Mouse (Mus musculus) layer of hippocampus, adult 8-10 months (tissue): ENCODE measurements at regions not wholly inside any gene's neighbourhood (a gene's known extent, or its start where the extent isn't known, plus 50 kb on each side); places are given as distances from the start of the nearest gene placed in this dataset.

Experiments used
- DNase-seq, 2 experiments: peaks; one replicate each; pipeline ENCODE4 v3.0.0; 2022; ENCODE audit warnings: low spot score in 2 of 2

DNA sequence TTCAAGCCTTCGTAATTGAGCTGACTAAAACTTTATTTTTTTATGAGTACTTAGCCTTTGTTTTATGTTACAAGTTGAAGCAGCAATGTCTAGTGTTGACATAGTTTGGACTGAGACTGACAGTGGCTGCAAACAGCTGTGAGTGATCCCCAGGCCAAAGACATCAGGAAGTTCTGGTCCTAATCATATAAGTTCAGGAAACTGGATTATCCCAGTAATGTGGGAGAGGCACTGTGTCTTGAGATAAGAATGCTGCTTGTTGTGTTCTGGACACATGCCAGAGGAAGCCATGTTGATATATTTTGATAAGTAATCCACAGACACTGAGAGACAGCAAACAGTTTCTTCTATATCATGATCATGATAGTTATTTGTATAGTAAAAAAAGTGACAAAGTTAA lies 153.4 kb downstream of the Lrriq3 start:
- no peak for DNase-seq

DNA sequence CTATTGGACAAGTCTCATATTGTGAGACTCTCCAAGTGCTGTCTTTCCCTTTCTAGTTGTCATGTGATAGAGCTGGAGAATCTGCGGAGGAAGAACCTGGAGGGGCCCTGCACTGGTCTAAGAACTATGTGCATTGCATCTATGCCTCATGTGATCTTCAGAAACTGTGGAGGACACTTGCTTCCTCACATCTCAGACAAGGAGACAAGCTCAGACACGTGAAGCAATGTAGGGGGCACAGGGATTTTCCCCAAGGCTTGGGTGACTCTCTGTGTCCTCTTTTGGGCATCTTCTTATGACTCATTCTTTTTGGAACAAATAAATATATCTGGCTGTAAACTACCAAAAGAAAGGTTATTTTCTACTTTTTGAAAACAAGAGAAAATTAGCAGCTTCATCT lies 153.9 kb downstream of the Lrriq3 start:
- DNase-seq: no peak

DNA sequence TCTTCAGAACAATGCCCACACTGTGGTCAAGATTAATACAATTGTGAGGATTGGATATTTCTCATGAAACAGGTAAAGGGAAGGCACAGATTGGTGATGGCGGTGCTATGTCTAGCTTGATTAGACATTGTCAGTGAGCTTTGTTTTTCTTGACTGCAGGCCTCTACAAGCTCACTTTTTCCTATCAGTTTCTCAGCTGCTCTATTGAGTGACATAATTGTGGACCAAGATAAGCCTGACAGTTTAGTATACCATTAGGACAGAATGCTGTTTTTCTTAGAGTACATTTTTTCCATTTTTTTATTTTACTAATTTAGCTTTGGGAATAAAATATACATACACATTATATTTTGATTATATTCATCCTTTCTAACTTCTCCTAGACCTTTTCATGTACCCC lies 154.7 kb downstream of the Lrriq3 start:
- DNase-seq: no peak

DNA sequence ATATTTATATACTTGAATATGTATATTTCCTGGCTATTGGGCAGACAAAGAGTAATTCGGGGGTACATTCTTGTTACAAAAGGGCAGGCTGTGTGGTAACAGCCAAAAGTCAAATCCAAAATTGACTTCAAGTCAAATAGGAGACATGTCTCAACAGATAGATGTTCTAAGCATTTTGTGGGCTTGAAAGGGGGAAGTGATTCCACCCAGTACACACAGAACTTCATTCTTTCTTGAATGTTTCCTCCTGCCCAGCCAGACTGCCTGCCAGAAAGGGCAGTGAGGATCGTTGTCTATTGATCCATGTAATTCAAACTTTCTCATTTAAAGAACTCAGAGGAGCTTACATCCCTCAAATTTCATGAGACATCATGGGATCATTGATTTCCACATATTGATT lies 157.7 kb downstream of the Lrriq3 start:
- DNase-seq: no peak

DNA sequence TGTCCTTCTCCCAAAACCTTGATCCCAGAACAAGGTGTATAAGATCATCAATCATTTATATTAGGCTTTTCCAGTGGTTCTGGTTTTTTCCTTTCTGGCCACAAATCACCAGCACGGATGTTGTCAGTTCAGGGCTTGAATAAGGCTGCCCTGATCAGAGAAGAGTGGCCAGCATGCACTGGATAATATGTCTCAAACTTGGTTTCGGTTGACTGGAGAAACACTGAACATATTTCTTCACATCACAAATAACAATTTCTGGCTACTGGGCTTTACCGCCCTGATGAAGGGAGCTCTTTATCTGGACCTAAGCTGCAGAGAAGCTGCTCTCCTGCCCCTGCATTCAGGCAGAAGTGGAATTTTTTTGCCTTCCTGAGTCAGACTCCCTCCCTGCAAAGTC lies 205.0 kb downstream of the Lrriq3 start:
- DNase-seq: no peak

DNA sequence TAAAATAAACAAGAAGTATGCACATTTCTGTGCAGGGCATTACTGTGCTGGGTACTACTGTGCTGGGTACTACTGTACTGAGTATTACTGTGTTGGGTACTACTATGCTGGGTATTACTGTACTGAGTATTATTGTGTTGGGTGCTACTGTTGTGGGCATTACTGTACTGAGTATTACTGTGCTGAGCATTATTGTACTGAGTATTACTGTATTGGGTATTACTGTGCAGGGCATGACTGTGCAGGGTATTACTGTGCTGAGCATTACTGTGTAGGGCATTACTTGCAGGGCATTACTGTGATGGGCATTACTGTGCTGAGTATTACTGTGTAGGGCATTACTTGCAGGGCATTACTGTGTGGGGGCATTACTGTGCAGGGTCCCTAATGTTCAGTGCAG lies 205.5 kb downstream of the Lrriq3 start:
- no peak for DNase-seq

DNA sequence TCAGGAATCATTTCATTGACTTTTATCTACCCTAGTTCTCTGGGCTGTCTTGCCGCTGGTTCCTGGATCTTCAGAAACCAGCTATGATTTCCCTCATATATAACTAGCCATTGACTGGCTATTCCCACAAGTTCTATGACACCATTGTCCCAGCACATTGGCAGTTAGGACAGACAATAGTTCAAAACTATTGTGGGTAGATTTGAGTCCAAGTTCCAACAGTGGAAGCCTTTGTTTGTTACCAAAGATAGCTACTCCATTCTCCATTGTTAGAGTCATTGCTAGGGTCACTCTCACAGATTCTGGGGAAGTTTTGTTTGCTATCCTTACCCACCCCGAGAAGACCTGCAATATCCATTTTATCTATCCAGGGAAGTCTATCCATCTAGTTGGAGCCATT lies 229.1 kb downstream of the Lrriq3 start:
- DNase-seq: no peak

DNA sequence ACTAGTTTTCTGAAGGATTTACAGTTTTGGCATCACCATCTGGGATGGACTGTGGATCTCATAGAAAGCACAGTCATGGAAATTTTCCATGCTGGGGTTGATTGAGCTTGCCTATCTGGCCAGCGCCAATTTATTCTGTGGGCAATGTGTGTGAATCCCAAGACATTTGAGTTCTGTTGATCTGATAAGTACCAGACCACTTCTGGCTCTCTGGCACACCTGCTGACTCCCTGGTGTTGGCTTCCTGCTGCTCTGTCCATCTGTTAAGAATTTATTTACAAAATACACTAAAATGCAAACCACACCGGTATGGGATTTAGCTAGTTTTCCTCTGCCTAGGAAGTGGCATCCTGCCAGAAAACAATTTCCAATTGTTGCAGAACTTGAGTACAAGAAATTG lies 236.5 kb downstream of the Lrriq3 start:
- DNase-seq: no peak

DNA sequence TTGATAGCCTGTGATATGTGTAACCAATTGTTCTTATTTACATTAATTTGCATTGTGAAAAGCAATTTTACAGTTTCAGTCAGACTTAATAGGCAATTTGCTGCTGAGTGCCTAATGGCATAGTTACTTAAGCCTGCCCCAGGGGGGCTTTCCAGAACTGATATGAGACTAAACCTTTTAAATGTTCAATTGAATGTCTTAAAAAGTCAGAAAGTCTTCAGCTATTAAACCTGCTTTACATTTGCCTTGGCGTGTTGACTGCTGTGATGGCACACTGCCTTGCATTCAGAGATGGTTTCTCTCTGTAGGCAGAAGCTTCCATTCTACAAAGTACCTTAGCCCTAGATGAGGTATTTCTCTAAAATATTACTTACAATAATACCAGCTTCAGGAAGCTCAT lies 256.0 kb downstream of the Lrriq3 start:
- DNase-seq: no peak

DNA sequence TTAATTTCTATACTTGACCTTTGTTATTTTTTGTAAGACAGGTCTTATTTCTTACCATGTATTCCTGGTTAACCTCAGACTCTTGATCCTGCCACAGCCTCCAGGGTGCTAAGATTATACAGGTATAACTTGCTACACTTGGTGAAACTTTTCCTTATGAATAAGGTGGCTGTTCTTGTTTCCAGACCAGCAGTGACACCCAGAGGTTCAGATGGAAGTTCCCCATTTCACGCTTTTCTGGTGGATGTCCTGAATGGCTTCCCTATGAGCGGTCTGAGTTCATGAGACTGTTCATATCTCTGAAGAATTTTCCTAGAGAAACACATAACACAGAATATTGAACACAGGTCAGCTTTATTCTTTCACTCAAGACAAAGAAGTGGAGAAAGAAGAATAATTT lies 258.4 kb downstream of the Lrriq3 start:
- DNase-seq: no peak

DNA sequence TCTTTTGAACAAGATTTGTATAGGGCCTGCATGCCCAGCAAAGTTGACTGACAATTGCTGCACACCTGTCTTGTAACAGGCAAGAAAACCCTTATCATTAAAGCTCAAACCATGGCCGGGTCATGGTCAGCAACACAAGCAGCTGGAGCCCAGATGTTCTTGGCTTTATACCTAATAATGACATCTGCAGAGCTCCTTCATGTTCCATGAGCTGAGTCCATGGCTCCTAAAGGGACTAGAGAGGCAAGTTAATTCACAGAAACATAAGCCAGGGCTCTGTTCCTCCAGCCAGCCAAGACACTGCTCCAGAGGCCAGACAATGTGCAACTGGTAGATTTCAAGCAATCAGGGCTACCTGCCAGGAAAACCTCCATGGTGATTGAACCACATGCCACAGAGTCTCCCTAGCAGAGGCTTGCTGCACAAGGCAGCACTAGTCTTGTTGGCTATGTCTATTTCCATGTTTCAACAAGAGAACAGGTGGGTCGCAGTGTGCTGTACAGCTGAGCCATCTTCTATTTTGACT lies 259.1 kb downstream of the Lrriq3 start:
- DNase-seq: peak in 1 of 2 experiments; percentile 6

DNA sequence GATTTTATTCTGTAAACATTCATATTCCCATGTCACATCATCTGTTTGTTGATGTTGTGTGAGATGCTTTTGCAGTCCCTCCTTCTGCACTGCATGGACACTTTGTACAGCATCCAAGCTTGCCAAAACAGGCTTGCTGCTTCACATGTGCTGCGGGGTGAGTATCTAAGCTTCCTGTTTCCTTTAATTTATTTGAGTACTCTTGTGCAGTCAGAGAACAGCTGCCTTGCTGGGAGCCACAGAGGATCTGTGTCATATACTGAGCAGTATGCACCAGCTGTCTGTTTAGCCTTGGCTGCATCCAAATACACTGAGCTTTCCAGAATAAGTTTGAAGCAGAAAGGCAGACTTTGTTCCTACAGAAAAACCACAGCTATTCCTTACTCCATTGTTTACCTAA lies 267.2 kb downstream of the Lrriq3 start:
- peak; percentile 14 to 20 for DNase-seq

DNA sequence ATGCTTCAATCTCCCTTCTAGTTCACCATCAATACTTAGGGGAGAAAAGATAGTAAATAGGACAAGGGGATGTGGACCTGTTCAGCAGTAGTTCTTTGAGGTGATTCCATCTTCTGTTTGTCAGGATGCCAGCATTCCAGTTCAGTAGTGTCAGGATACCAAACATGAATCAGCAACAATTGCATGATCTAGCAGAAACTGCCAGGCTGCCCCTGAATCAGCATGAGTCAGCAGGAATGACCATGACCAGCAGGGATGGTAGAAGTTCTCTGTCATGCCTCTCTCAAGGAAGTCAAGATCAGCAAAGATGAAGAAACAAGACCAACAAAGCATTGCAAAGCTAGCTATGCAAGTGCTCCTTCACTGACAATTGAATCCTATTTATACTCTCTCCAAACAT lies 277.5 kb downstream of the Lrriq3 start:
- DNase-seq: no peak

DNA sequence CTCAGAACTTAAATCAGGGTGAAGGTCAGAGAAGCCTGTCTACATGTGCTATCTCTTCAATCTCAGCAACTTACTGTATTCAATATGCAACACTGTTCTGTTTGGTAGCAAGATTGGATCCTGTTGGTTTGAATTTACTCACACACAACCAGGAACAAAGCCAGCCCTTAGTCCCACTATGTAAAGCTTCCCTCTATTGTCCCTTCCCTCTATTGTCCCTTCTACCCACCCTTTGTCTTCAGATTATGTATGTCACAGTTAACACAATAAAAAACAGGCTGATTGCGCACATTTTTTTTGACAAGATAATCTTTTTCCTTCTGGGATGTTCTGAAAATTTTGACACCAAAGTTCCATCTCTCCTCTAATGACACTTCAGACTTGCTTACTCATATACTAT lies 280.4 kb downstream of the Lrriq3 start:
- no peak for DNase-seq

DNA sequence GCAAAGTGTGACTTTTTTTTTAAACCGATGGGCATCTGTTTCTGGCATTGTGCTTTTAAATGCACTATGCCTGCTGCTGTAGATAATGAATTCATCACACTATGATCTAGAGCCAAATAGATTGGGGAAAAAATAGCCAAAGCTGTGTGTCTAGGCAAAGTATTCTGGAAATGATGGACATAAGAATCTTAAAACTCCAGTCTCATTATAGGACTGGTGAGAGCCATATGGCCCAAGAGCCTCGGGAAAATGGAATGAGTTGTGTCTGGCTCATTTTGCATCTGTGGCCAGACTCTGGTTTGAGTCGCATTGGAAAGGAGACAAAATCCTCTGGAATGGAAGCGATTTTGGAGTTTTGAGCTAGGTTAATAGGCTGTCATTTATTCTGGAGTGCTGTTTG lies 288.7 kb downstream of the Lrriq3 start:
- peak; percentile 4 to 8 for DNase-seq

DNA sequence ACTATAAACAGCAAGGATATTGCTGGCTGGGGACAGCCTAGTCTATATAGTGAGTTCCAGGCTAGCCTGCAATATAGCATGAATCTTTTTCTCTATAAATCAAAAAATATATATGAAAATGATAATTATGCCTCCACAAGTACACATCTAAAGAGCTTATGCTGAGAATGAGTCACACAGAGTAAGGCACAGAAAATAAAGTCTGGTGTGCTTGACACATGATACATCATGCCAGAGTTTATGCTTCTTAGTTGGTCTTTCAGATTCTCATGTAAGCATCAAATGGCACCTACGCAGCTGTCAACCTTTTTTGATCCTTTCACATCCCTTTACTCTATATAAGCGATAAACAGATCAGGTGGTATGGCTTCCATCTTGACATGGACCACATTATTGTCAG lies 289.6 kb downstream of the Lrriq3 start:
- DNase-seq: no peak

DNA sequence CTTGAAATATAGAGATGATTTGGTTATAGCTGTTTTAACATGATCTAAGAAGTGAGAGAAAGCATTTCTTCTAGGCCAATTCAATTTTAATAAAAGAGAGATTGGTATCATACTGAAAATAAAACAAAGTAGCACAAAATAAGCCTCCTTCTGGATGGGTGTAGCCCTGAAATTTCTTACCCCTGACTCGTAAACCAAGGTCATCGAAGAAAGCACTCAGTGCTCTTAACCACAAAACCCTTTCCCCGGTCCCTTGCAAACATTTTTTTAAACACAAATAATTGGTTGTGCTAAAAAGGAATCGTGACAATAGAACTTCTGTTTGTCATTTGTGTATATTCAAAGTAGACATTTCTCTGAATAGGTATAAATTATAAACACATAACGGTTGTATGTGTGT lies 297.4 kb downstream of the Lrriq3 start:
- DNase-seq: no peak

DNA sequence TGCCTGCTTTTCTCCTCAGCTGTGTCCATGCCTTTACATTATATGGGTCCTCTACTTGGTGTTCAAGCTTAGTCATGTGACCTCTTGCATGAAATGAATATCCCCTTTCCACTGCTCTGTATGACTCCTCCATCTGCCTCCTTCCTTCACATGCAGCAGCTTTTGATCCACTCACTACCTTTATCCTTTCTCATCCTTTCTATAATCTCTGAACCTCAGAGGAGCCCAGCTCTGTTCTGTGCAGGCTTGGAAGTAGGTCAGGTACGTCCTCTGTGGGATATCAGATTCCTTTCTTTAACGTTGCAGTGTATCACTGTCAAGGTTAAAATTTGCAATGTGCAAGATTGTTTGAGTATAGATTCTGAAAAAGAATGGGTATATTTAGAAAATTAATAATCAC lies 302.9 kb downstream of the Lrriq3 start:
- no peak for DNase-seq

DNA sequence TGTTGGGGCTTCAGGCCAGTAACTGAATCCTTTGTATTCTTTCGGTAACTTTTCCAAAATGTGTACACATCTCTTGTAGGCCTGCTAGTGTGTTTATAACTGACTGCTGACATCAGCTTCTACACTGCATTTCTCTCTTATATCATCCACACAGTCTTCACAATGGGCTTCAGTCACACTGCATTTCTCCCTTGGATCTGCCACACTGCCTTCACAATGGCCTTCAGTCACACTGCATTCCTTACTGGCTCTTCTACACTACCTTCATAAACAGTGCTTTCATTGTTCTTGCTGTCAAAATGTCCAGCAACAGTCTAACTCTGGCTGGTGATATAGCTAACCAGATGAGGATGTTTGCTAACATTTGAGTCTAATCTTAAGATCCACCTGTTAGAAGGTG lies 308.5 kb downstream of the Lrriq3 start:
- DNase-seq: no peak

DNA sequence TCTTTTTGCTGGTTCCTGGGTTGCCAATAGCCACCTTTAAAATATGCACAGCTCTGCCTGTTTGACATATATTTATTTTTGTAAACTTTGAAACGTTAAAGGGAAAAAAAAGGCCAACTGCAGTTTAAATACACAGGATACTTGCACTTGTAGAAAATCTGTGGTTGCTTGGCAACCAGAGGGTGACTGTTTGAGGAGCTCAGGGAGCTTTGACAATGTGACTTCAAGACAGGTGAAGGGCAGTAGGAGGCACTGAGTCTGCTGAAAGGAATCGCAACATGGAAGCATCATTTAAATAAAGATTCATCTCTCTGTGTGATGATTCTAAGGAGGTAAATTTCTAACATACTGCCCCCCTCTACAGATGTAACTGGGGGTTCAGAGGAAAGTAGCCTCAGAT lies 315.7 kb downstream of the Lrriq3 start:
- no peak for DNase-seq

DNA sequence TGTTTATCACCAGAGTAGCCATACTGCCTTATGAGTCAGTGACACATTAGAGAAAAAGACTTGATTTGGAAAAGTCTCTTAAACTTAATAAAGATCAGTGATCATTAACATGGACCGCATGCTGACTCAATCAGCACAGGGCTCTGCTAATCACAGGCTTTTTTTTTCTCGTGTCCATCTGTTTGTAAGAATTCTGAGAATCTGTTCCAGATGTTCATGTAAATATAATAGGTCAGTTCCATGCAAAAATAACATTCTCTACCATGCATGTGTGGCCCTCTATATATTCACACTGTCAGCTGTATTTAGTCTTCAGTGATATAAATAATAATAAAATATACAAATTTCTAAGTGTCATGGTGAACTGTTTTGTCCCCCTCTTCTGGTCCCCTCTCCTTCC lies 316.1 kb downstream of the Lrriq3 start:
- DNase-seq: no peak

DNA sequence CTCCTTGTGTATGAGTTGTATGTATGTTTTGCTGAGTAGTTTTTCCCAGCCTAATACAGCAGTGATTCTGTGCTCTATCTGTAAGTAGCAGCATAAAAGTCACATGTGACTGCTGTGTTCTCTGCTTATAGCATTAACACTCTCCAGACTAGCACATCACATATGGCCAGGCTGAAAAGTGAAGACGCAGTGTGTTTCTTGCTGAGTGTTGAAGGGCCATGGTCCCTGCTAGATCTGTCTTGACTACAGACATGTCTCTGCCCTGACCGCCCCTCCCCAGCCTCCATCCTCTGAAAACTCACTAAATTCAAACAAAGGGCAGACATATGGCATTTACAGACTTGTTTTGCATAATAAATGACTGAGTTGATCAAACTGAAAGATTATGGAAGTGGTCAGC lies 316.6 kb downstream of the Lrriq3 start:
- DNase-seq: no peak

DNA sequence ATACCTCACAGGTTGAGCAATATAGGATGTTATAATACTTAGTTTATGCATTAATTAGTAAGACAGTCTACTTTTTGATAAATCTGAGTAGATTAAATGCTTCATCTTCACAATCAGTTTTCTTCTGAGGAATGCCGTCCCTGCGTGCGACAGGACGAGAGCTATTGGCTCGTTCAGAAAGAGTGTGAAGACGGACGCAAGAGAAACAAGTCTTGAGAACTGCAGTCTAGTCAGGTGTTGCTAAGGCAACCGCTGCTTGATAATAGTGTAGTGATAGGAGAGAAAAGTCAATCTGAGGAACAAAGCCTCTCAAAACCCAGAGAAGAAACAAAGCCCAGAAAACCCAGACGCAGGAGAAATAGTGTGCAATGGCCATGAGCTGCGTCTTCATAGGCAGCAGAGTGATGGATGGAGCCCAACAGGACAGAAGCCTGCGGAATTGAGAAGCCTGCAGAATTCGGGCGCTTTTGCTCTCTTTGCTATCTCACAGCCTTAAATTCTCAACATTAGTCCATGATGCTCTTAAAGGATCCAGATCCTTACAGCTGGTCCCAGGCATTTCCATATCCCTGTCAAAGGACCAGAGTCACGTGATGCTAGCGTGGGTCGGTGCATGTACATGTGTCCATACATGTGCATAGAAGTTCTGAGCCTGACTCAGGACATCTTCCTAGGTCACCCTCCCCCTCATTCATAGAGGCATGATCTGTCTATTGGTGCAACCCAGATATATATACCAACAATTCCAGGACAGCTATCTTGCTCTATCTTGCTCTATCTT lies 366.7 kb downstream of the Lrriq3 start:
- DNase-seq: no peak

DNA sequence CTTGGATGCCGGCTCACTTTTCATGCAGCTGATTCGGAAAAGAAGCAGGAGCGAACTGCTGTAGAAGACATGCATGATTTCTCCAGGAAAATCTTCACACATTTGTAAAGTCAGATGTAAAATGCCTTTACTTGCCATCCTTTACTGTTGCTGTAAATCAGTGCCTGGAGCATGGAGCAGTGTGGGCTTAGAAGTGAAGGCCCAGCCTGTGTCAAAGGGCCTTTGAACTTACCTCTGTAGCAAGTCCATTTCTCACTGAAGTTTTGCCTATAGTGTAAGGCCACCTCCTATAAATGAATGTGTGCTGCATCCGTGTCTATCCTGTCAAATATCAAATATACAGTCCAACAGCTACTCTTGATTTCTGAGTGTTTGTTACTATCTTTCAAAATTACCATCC lies 368.9 kb downstream of the Lrriq3 start:
- no peak for DNase-seq
